Mouse (Mus musculus) liver, postnatal 0 days (tissue): ENCODE measurements at regions not wholly inside any gene's neighbourhood (a gene's known extent, or its start where the extent isn't known, plus 50 kb on each side); places are given as distances from the start of the nearest gene placed in this dataset.

Experiments used
- ATAC-seq: fragments of 200-750 bp; cut with Nextera tagmentation; 2 replicates; pipeline ENCODE4 v1.8.0; 2017; ENCODE audit warnings: mild to moderate bottlenecking, moderate library complexity
- DNase-seq: peaks from one replicate; pipeline ENCODE4 v3.0.0-alpha.2; 2016
- H3K27ac ChIP-seq: fragments of 300-500 bp; sonication (generic); 2 replicates; pipeline ENCODE4 v1.5.1; 2014; ENCODE audit warnings: antibody characterized with exemption, moderate library complexity, mild to moderate bottlenecking, low read depth
- H3K27me3 ChIP-seq: fragments of 300-500 bp; sonication (generic); 2 replicates; pipeline ENCODE4 v1.6.1; 2014; ENCODE audit warnings: low read length, control low read depth, mixed read lengths; ENCODE audit not compliant: insufficient read depth
- H3K36me3 ChIP-seq: fragments of 300-500 bp; sonication (generic); replicated peaks from 2 replicates; pipeline ENCODE4 v1.6.1; 2014; ENCODE audit warnings: mild to moderate bottlenecking, control low read depth, low read length, moderate library complexity, mixed read lengths; ENCODE audit not compliant: insufficient read depth
- H3K4me1 ChIP-seq: fragments of 300-500 bp; sonication (generic); 2 replicates; pipeline ENCODE4 v1.6.1; 2014; ENCODE audit warnings: antibody characterized with exemption, mild to moderate bottlenecking, control low read depth; ENCODE audit not compliant: insufficient read depth
- H3K4me2 ChIP-seq: fragments of 300-500 bp; sonication (generic); 2 replicates; pipeline ENCODE4 v1.6.1; 2014; ENCODE audit warnings: low read depth, mild to moderate bottlenecking, low read length, moderate library complexity, mixed read lengths
- H3K4me3 ChIP-seq: fragments of 300-500 bp; sonication (generic); 2 replicates; pipeline ENCODE4 v1.5.1; 2014; ENCODE audit warnings: low read depth, low read length
- H3K9ac ChIP-seq: fragments of 300-500 bp; sonication (generic); replicated peaks from 2 replicates; pipeline ENCODE4 v1.6.1; 2014; ENCODE audit warnings: mild to moderate bottlenecking, moderate library complexity
- H3K9me3 ChIP-seq: fragments of 300-500 bp; sonication (generic); 2 replicates; pipeline ENCODE4 v1.6.1; 2016; ENCODE audit warnings: mild to moderate bottlenecking, control low read depth, low read length, mixed read lengths
- CTCF ChIP-seq: sonication (generic); IDR thresholded peaks from 2 replicates; pipeline ENCODE4 v1.5.1; 2016; ENCODE audit warnings: antibody characterized with exemption, low read depth
- EP300 ChIP-seq: IDR thresholded peaks from 2 replicates; pipeline ENCODE4 v1.6.1; 2016; ENCODE audit warnings: antibody characterized with exemption, low read depth, mild to moderate bottlenecking
- WGBS: fragments of 180-500 bp; shearing (Covaris S2); extraction: QIAGEN DNeasy Blood & Tissue Kit; methylation state at CpG from one replicate; pipeline ENCODE4 v1.1.7; 2014; ENCODE audit not compliant: insufficient replicate concordance; 5-methylcytosine and 5-hydroxymethylcytosine counted together

DNA sequence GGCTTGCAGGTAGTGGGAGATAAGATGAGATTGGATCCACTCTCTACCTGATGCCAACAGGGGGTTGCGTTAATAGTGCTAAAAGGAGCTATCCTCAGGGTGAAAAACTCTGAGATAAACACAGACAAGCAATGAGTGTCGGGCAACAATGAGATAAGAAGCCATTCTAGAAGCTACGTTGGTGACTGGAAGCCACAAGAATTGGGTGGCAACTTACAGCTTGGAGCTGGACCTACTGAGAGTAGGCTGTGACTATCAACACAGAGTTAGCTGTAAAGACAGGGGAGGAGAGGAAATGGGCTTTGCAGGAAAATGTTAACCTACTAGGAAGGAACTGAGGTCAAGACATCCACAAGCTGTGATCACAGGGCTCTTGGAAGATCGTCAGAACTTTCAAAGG, 388.9 kb upstream of the Hnrnpa3 start:
- TF ChIP-seq CTCF, result no peak
- TF ChIP-seq EP300, result no peak
- Histone ChIP-seq H3K4me2 (no peak overlapping the region), H3K27ac (no peak overlapping the region), H3K4me1 (no peaks in the 10 kb centered on the region), H3K9me3 (no peaks in the 10 kb centered on the region), H3K9ac (no peak overlapping the region), H3K27me3 (no peaks in the 10 kb centered on the region), H3K36me3 (no peaks in the 10 kb centered on the region), H3K4me3 (no peak overlapping the region)
- ATAC-seq, result no peak
- WGBS, result 36% methylated on average over 4 of the region's 4 CpGs
- DNase-seq, result no peak

- 81% methylated on average over 1 of the region's 1 CpGs for WGBS
- H3K27me3 ChIP-seq, result no peaks in the 10 kb centered on the region
- no peaks in the 10 kb centered on the region for H3K36me3 ChIP-seq
- H3K27ac ChIP-seq, result no peak overlapping the region
- no peaks in the 10 kb centered on the region for H3K9me3 ChIP-seq
- H3K4me3 ChIP-seq, result no peak overlapping the region
- H3K4me1 ChIP-seq, result no peaks in the 10 kb centered on the region
- TF ChIP-seq CTCF (no peak), EP300 (no peak)
- ATAC-seq, result no peak
- no peak overlapping the region for H3K9ac ChIP-seq
- no peak overlapping the region for H3K4me2 ChIP-seq
- DNase-seq, result no peak
Measured at GRCm38 (mm10) chr2:75287900-75288299, 371.2 kb upstream of the Hnrnpa3 start.

DNA sequence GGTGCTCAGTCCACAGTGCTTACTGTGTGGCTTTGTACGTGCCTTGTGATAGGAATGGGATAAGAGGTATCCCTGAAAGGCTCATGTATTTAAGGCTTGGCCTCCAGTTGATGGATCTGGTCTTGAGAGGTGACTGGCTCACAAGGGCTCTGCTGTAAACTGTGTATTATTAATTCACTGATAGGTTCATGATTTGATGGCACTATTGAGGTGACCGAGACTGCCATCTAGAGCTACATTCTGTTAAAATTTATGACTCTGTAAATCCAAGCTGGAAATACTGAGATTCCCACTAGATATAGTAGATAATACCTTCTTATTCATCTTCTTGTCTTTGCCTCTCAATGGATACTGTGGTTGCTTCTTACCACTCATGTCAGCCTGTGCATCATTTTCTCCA, 367.4 kb upstream of the Hnrnpa3 start:
- Histone ChIP-seq H3K27ac (no peak overlapping the region), H3K9ac (no peak overlapping the region), H3K4me1 (no peaks in the 10 kb centered on the region), H3K27me3 (no peaks in the 10 kb centered on the region), H3K4me3 (no peak overlapping the region), H3K36me3 (no peaks in the 10 kb centered on the region), H3K4me2 (no peak overlapping the region), H3K9me3 (no peaks in the 10 kb centered on the region)
- WGBS, result 73% methylated on average over 2 of the region's 2 CpGs
- no peak for TF ChIP-seq EP300
- TF ChIP-seq CTCF, result no peak
- DNase-seq (no peak), ATAC-seq (no peak)

DNA sequence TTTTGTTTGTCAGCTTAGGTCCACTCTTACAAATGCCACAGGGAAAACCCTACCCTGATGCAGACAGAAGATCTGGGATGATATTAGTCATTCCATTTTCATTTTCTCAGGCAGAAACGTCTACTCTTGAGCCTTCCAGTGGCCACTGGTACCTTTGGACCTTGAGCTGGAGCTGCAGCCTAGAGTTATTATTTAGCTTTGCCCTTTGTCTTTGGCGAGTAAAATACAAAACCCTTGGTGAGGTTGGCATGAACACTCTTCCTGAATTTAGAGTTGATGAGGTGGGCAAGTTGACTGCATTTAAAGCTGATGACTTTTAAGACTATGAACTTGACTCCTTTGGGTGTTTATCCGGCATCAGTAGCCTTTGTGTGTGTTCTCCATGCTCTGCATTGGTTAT, 352.2 kb upstream of the Hnrnpa3 start:
- Histone ChIP-seq H3K27ac (no peak overlapping the region), H3K9ac (no peak overlapping the region), H3K9me3 (no peaks in the 10 kb centered on the region), H3K4me1 (no peaks in the 10 kb centered on the region), H3K27me3 (no peaks in the 10 kb centered on the region), H3K4me3 (no peak overlapping the region), H3K36me3 (no peaks in the 10 kb centered on the region), H3K4me2 (no peak overlapping the region)
- ATAC-seq (no peak), DNase-seq (no peak)
- no peak for TF ChIP-seq EP300
- no peak for TF ChIP-seq CTCF
- WGBS, result 55% methylated on average over 3 of the region's 3 CpGs

GRCm38 (mm10) chr2:75311191-75311590, 347.9 kb upstream of the Hnrnpa3 start:
- H3K27ac ChIP-seq, result no peak overlapping the region
- H3K9ac ChIP-seq, result no peak overlapping the region
- no peak overlapping the region for H3K4me3 ChIP-seq
- DNase-seq (no peak), ATAC-seq (no peak)
- no peaks in the 10 kb centered on the region for H3K4me1 ChIP-seq
- no peaks in the 10 kb centered on the region for H3K36me3 ChIP-seq
- TF ChIP-seq EP300 (no peak), CTCF (no peak)
- no peak overlapping the region for H3K4me2 ChIP-seq
- no peaks in the 10 kb centered on the region for H3K27me3 ChIP-seq
- H3K9me3 ChIP-seq, result no peaks in the 10 kb centered on the region
- 63% methylated on average over 4 of the region's 4 CpGs for WGBS

- 13% methylated on average over 7 of the region's 7 CpGs for WGBS
- H3K9ac ChIP-seq, result no peak overlapping the region
- no peaks in the 10 kb centered on the region for H3K9me3 ChIP-seq
- TF ChIP-seq EP300, result no peak
- peak; percentile 62 for TF ChIP-seq CTCF
- H3K4me2 ChIP-seq, result no peak overlapping the region
- no peaks in the 10 kb centered on the region for H3K27me3 ChIP-seq
- H3K27ac ChIP-seq, result no peak overlapping the region
- DNase-seq (peak; percentile 21), ATAC-seq (no peak)
- no peak overlapping the region for H3K4me3 ChIP-seq
- no peaks in the 10 kb centered on the region for H3K36me3 ChIP-seq
- H3K4me1 ChIP-seq, result no peaks in the 10 kb centered on the region
Measured at GRCm38 (mm10) chr2:75312246-75312645, 346.8 kb upstream of the Hnrnpa3 start.

DNA sequence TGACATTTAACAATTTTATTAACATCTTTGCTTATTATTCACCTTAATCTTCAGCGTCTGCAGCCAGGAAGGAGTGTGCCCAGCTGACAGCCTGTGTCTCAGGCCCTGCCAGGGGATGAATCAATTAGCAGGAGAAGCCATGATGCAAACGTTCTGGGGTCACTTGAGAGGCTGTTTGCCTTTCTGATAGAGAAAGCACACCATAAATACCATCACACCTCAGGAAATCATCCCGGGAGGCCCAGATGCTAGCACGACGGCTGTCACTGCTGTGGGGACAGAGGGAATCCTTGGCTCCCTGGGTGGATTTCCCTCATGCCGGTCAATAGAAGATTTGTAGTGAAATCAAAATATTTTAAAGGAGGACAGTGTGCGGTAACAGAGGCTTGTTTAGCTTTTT, 343.7 kb upstream of the Hnrnpa3 start:
- DNase-seq, result no peak
- no peak for ATAC-seq
- H3K9ac ChIP-seq, result no peak overlapping the region
- WGBS, result 45% methylated on average over 7 of the region's 7 CpGs
- H3K36me3 ChIP-seq, result no peaks in the 10 kb centered on the region
- H3K9me3 ChIP-seq, result no peaks in the 10 kb centered on the region
- no peak overlapping the region for H3K27ac ChIP-seq
- H3K27me3 ChIP-seq, result no peaks in the 10 kb centered on the region
- no peak overlapping the region for H3K4me3 ChIP-seq
- no peak overlapping the region for H3K4me2 ChIP-seq
- no peaks in the 10 kb centered on the region for H3K4me1 ChIP-seq
- no peak for TF ChIP-seq EP300
- no peak for TF ChIP-seq CTCF
